Mouse (Mus musculus) layer of hippocampus, adult 11-12 months (tissue): Measurements from ENCODE around the gene Cfap20.

Source experiments
- DNase-seq: peaks from one replicate; pipeline ENCODE4 v3.0.0; 2022; ENCODE audit warnings: low spot score

The Cfap20 gene

DNA sequence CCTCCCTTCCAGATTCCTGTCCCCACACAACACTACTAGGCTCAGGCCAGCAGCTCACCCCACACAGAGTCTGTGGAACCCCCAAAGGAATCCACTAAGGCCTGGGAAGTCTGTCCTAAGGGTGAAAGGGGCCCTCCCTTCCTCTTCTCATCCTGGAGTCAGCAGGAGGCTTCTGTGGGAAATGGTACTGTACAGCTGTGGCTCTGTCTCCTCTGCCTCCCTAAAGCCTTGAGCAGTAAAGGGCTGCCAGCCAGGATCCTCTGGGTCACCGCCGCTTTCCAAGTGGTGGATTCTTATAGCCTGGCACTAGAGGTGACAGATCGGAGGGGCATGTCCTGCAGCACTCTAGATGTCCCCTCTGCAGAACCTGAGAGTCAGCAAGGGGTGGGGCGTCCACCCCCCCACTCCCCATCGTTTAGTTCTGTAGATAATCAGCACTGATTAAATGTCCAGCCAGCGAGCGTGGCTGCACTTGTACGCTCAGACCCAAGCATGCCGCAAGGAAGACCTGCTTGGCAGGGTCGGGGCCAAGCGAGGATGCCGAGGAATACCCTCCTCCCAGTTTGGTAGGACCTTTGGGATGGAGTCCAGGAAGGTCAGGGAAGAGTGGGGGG lies 61.2 kb downstream of the Cfap20 start:
- no peak for DNase-seq
